Mouse (Mus musculus): ENCODE measurements around the gene Gapdhs.

DNA sequence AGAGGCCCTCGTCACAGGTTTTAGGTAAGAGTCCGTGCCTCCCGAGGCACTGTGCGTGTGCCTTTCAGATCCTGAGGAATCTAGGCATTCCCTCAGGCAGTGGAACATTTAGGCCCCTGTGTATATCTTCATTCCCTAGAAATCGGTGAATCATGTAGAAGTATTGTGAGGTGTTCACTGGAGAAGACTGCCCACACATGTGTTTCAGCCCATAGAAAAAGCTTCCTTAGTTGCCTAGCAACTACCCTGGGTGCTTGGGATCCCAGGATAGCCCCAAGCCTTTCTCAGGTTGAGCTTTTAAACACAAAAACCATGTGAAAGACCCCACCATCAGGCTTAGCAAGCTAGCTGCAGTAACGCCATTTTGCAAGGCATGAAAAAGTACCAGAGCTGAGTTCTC lies 55.2 kb downstream of the Gapdhs start:
- TF ChIP-seq CTCF (IDR thresholded peaks at IDR 0.05; ENCODE audit: control insufficient read depth, insufficient read depth, low read length) (no peak), POLR2A (IDR thresholded peaks at IDR 0.05; ENCODE audit: borderline replicate concordance, control insufficient read depth, low read depth, low read length) (no peak)

Measured in bone marrow, adult 2 months (tissue).